Mouse (Mus musculus) kidney, adult 2 months (tissue): Measurements from ENCODE around the gene Dab2. TPM values are rescaled to one million over a fixed set of nuclear protein-coding genes. Genes with fewer than 3 reads are reported as not detected.

ENCODE experiments used
- DNase-seq: peaks from one replicate; pipeline ENCODE4 v3.0.0; 2021
- H3K27ac ChIP-seq: fragments of 200-500 bp; 2 replicates; pipeline ENCODE4 v1.5.1; 2012; ENCODE audit warnings: low read depth, low read length, control low read depth, inconsistent platforms; ENCODE audit not compliant: insufficient read depth
- H3K27me3 ChIP-seq: fragments of 200-500 bp; replicated peaks from 2 replicates; pipeline ENCODE4 v1.6.1; 2012; ENCODE audit warnings: mild to moderate bottlenecking, moderate library complexity, low read length, inconsistent platforms; ENCODE audit not compliant: control insufficient read depth, insufficient read depth
- H3K36me3 ChIP-seq: fragments of 200-500 bp; 2 replicates; pipeline ENCODE4 v1.6.1; 2012; ENCODE audit warnings: mild to moderate bottlenecking, moderate library complexity, low read length, inconsistent platforms; ENCODE audit not compliant: control insufficient read depth, insufficient read depth
- H3K4me1 ChIP-seq: fragments of 200-500 bp; 2 replicates; pipeline ENCODE4 v1.6.1; 2011; ENCODE audit warnings: low read length; ENCODE audit not compliant: control insufficient read depth, insufficient read depth
- H3K4me3 ChIP-seq: fragments of 200-500 bp; 2 replicates; pipeline ENCODE4 v1.5.1; 2011; ENCODE audit warnings: mild to moderate bottlenecking, low read depth, low read length, control low read depth; ENCODE audit not compliant: insufficient read depth
- CTCF ChIP-seq: fragments of 200-500 bp; conservative IDR thresholded peaks from 2 replicates; pipeline ENCODE4 v1.5.1; 2011; ENCODE audit warnings: low read depth, mild to moderate bottlenecking, control low read depth, low read length, moderate library complexity, mixed read lengths; ENCODE audit not compliant: insufficient read depth, insufficient read length
- POLR2A ChIP-seq: fragments of 200-500 bp; IDR thresholded peaks from one replicate; pipeline ENCODE4 v1.6.1; 2011; ENCODE audit warnings: low read depth, low read length, control low read depth
- WGBS: fragments of 180-500 bp; shearing (Covaris S2); methylation state at CpG from one replicate; pipeline ENCODE4 v1.1.7; 2018; 5-methylcytosine and 5-hydroxymethylcytosine counted together
- polyA plus RNA-seq: library from polyadenylated mRNA; depleted of rRNA; stranded (reverse); fragments of >200 nt; gene quantifications from 2 replicates; pipeline ENCODE4 v1.2.3, GENCODE M21; 2012

Gene Dab2
- polyA plus RNA-seq, 1 experiment, result 281 TPM

- Histone ChIP-seq H3K4me1 (peaks cover 20% of the 10 kb centered on the region), H3K27me3 (no peaks in the 10 kb centered on the region)
- TF ChIP-seq POLR2A (no peak), CTCF (no peak)
Measured at GRCm38 (mm10) chr15:6323577-6323976, 24.0 kb downstream of the Dab2 start.

DNA sequence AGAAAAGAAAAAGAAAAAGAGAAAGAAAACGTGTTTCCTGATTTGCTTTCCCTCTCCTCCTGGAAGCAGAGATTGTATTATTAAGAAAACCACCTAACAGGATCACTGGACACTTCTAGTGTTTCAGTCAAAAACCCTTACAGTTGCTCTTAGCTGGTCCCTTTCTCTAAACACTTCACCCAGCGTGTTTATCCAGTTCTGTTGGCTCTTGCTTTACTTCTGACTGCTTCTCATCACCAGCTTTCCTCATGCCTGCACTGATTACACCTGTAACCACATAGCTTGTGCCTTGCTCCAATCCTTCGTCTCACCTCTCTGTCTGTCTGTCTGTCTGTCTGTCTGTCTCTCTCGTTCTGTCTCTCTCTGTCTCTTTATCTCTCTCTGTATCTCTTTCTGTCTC lies 25.9 kb downstream of the Dab2 start:
- Histone ChIP-seq H3K4me3 (no peak overlapping the region), H3K27ac (no peak overlapping the region), H3K27me3 (no peaks in the 10 kb centered on the region), H3K4me1 (peaks cover 19% of the 10 kb centered on the region), H3K36me3 (no peaks in the 10 kb centered on the region)
- TF ChIP-seq POLR2A (no peak), CTCF (no peak)
- no peak for DNase-seq
- WGBS, result 65% methylated on average over 4 of the region's 4 CpGs

More at GRCm38 (mm10) chr15:6323577-6323976, 24.0 kb downstream of the Dab2 start:
- no peaks in the 10 kb centered on the region for H3K36me3 ChIP-seq
- WGBS, result 45% methylated on average over 7 of the region's 7 CpGs
- no peak overlapping the region for H3K4me3 ChIP-seq
- no peak overlapping the region for H3K27ac ChIP-seq
- DNase-seq, result no peak

- WGBS, result 48% methylated on average over 4 of the region's 4 CpGs
- no peak overlapping the region for H3K4me3 ChIP-seq
- H3K36me3 ChIP-seq, result no peaks in the 10 kb centered on the region
- H3K27me3 ChIP-seq, result no peaks in the 10 kb centered on the region
- no peak overlapping the region for H3K27ac ChIP-seq
- peaks cover 19% of the 10 kb centered on the region for H3K4me1 ChIP-seq
- DNase-seq, result no peak
- TF ChIP-seq CTCF, result no peak
- TF ChIP-seq POLR2A, result no peak
Measured at GRCm38 (mm10) chr15:6326011-6326410, 26.4 kb downstream of the Dab2 start.

DNA sequence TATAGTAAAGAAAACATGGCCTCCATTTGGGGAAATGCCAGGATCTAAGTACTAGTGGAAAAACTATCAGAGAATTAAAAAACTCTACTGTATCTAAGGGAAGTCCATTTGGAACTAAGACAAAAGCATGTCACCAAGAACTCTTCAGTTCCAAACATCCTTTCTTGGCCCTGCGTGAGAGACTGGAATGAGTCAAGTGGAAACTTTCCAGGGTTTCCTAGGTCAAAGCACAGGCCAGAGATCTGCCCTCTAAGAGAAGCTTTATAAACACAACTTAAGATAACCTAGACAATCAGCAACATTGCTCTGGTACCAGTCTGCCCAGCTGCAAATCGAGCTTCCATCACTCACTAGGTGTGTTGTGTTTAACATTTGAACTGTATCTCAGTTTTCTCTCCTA lies 31.8 kb downstream of the Dab2 start:
- Histone ChIP-seq H3K27me3 (no peaks in the 10 kb centered on the region), H3K27ac (no peak overlapping the region), H3K36me3 (peaks cover 1% of the 10 kb centered on the region; the same call in 1 of the 2 replicates), H3K4me1 (0 out of 2 replicates have a peak, but pooled peaks cover 2% of the 10 kb centered on the region), H3K4me3 (no peak overlapping the region)
- 42% methylated on average over 2 of the region's 2 CpGs for WGBS
- peak; percentile 50 for DNase-seq
- TF ChIP-seq POLR2A, result no peak
- no peak for TF ChIP-seq CTCF

- Histone ChIP-seq H3K27ac (no peak overlapping the region), H3K4me1 (peaks cover 2% of the 10 kb centered on the region; the same call in 1 of the 2 replicates), H3K27me3 (no peaks in the 10 kb centered on the region), H3K4me3 (no peak overlapping the region), H3K36me3 (peaks cover 1% of the 10 kb centered on the region; the same call in 1 of the 2 replicates)
- TF ChIP-seq POLR2A (no peak), CTCF (no peak)
- 64% methylated on average over 1 of the region's 1 CpGs for WGBS
- DNase-seq, result no peak
Measured at GRCm38 (mm10) chr15:6334664-6335206, 35.1 kb downstream of the Dab2 start.

DNA sequence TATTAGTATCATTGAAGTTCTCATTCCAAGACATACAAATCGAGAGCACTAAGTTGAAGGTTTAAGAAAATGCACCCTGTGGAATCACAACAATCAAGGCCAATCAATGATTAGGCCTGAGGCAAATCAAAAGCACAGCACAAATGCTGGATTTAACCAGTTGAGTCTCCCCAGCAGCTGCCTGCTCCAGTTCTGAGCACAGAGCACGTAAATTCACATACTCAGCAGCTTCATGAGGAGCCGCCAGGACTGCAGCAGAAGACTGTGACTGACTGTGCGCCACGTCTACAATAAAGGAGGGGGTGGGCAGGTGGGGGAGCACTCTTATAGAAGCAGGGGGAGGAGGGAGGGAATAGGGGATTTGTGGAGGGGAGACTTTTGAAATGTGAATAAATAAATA lies 40.2 kb downstream of the Dab2 start:
- peak; percentile 30 for DNase-seq
- Histone ChIP-seq H3K27me3 (no peaks in the 10 kb centered on the region), H3K4me1 (peaks cover 4% of the 10 kb centered on the region; the same call in 1 of the 2 replicates), H3K36me3 (peaks cover 1% of the 10 kb centered on the region; the same call in 1 of the 2 replicates), H3K4me3 (no peak overlapping the region), H3K27ac (no peak overlapping the region)
- TF ChIP-seq CTCF, result no peak
- no peak for TF ChIP-seq POLR2A
- 41% methylated on average over 5 of the region's 5 CpGs for WGBS

DNA sequence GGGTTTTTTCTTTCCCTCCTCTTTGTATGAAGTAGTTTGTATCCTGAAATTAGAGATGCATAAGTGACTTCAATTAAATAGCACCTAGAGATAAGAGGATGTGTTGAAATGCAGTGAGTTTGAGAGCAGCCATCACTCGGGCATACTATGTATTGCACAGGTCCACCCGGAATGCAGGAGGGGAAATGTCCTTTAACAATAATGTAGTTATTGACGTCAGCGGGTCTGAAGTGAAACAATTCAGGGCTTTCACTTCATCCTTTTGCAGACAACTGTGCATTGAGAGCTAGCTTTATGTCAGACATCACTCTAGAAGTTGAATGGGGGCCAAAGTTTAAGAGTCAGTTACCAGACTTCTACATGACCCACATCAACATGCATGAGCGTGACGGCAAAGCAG lies 40.8 kb downstream of the Dab2 start:
- DNase-seq, result no peak
- H3K27me3 ChIP-seq, result no peaks in the 10 kb centered on the region
- peaks cover 4% of the 10 kb centered on the region; the same call in 1 of the 2 replicates for H3K4me1 ChIP-seq
- no peaks in the 10 kb centered on the region for H3K36me3 ChIP-seq
- H3K4me3 ChIP-seq, result no peak overlapping the region
- WGBS, result 73% methylated on average over 6 of the region's 6 CpGs
- H3K27ac ChIP-seq, result no peak overlapping the region
- TF ChIP-seq POLR2A (no peak), CTCF (no peak)
